Mouse (Mus musculus) embryonic facial prominence, embryonic 11.5 days (tissue): ENCODE data around the gene Pck2. TPM values are rescaled to one million over a fixed set of nuclear protein-coding genes. Genes with fewer than 3 reads are reported as not detected.

Source experiments
- ATAC-seq: fragments of 200-750 bp; cut with Nextera tagmentation; replicated peaks from 2 replicates; pipeline ENCODE4 v1.8.0; 2017; ENCODE audit warnings: low read depth; ENCODE audit not compliant: insufficient number of reproducible peaks, low FRiP score, low TSS enrichment
- DNase-seq: peaks from one replicate; pipeline ENCODE4 v3.0.0-alpha.2; 2015; ENCODE audit warnings: low spot score
- H3K27ac ChIP-seq: fragments of 300-500 bp; sonication (generic); replicated peaks from 2 replicates; pipeline ENCODE4 v1.5.1; 2014; ENCODE audit warnings: mild to moderate bottlenecking, low read depth, low read length, control low read depth
- H3K27me3 ChIP-seq: fragments of 300-500 bp; sonication (generic); 2 replicates; pipeline ENCODE4 v1.6.1; 2014; ENCODE audit warnings: mild to moderate bottlenecking, low read length, moderate library complexity, mixed read lengths; ENCODE audit not compliant: control insufficient read depth, insufficient read depth
- H3K36me3 ChIP-seq: fragments of 300-500 bp; sonication (generic); replicated peaks from 2 replicates; pipeline ENCODE4 v1.6.1; 2014; ENCODE audit warnings: low read depth, mild to moderate bottlenecking, low read length, moderate library complexity, mixed read lengths; ENCODE audit not compliant: control insufficient read depth, insufficient read depth
- H3K4me1 ChIP-seq: fragments of 300-500 bp; sonication (generic); 2 replicates; pipeline ENCODE4 v1.6.1; 2014; ENCODE audit warnings: low read length, mixed read lengths; ENCODE audit not compliant: control insufficient read depth, insufficient read depth
- H3K4me2 ChIP-seq: fragments of 300-500 bp; sonication (generic); 2 replicates; pipeline ENCODE4 v1.6.1; 2014; ENCODE audit warnings: low read depth, mild to moderate bottlenecking, control low read depth, low read length, moderate library complexity
- H3K4me3 ChIP-seq: fragments of 300-500 bp; sonication (generic); 2 replicates; pipeline ENCODE4 v1.5.1; 2014; ENCODE audit warnings: low read depth, low read length, control low read depth
- H3K9ac ChIP-seq: fragments of 300-500 bp; sonication (generic); replicated peaks from 2 replicates; pipeline ENCODE4 v1.6.1; 2014; ENCODE audit warnings: mild to moderate bottlenecking, control low read depth, low read length
- H3K9me3 ChIP-seq: fragments of 300-500 bp; sonication (generic); replicated peaks from 2 replicates; pipeline ENCODE4 v1.6.1; 2016; ENCODE audit warnings: mild to moderate bottlenecking, low read length, inconsistent platforms, mixed read lengths; ENCODE audit not compliant: control insufficient read depth
- WGBS: fragments of 180-500 bp; shearing (Covaris S2); extraction: QIAGEN DNeasy Blood & Tissue Kit; methylation state at CpG from one replicate; pipeline ENCODE4 v1.1.7; 2014; 5-methylcytosine and 5-hydroxymethylcytosine counted together
- polyA plus RNA-seq: library from polyadenylated mRNA; unstranded; fragments of >200 nt; fragmentation: Nextera tagmentation; extraction: Ambion mirVana; gene quantifications from 2 replicates; pipeline ENCODE4 v1.2.1, GENCODE M21; 2014

Pck2 gene
- polyA plus RNA-seq, 1 experiment from 2014 or later, result 12.7 TPM

- 93% methylated on average over 3 of the region's 3 CpGs for WGBS
- Histone ChIP-seq H3K4me2 (no peak overlapping the region), H3K36me3 (no peaks in the 10 kb centered on the region), H3K9me3 (no peaks in the 10 kb centered on the region), H3K27me3 (no peaks in the 10 kb centered on the region), H3K4me3 (no peak overlapping the region), H3K9ac (no peak overlapping the region), H3K27ac (no peak overlapping the region), H3K4me1 (peaks cover 4% of the 10 kb centered on the region; the same call in 1 of the 2 replicates)
- no peak for DNase-seq
- ATAC-seq, result no peak
Measured at GRCm38 (mm10) chr14:55557587-55557986, 17.5 kb downstream of the Pck2 start.

DNA sequence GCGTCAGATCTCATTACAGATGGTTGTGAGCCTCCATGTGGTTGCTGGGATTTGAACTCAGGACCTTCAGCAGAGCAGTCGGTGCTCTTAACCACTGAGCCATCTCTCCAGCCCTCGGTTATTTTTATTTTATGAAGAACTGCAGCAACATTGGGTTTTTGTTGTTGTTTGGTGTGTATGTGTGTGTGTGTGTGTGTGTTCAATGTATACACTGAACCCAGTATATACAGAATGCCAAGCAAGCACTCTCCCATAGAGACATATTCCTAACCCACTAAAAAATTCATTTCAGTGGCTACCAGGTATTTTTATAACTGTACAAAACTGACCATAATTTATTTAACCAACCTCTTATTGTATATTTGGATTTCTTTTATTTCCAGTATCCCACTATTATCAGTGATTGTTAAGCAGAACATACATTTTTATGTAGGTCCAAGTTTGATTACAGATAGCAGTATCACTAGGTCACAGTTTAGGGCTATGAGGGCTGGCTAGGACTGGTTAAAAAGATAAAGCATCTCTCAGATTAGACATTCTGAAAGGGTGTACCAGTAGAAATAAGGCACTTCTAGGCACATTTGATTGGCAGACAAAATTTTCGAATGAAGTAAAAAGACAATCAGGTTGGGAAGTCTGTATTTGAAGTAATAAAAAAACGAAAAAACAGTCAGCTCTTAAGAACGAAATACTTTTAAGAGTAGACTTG is 18.8 kb downstream of the Pck2 start:
- Histone ChIP-seq H3K4me2 (peak overlapping the region; percentile 64; the same call in 1 of the 2 replicates), H3K27ac (peak overlapping the region; percentile 90; the same call in 1 of the 2 replicates), H3K4me3 (peak overlapping the region; percentile 56), H3K36me3 (no peaks in the 10 kb centered on the region), H3K9ac (no peak overlapping the region), H3K9me3 (no peaks in the 10 kb centered on the region), H3K4me1 (peaks cover 4% of the 10 kb centered on the region; the same call in 1 of the 2 replicates), H3K27me3 (no peaks in the 10 kb centered on the region)
- DNase-seq (no peak), ATAC-seq (no peak)
- WGBS, result 58% methylated on average over 6 of the region's 6 CpGs

- under 1% methylated on average over 27 of the region's 27 CpGs for WGBS
- Histone ChIP-seq H3K36me3 (no peaks in the 10 kb centered on the region; the same call in 1 of the 2 replicates), H3K9me3 (no peaks in the 10 kb centered on the region), H3K27ac (peak within 1 kb of the TSS; percentile 90), H3K9ac (peak within 1 kb of the TSS; percentile 77), H3K27me3 (no peaks in the 10 kb centered on the region), H3K4me2 (peak within 1 kb of the TSS; percentile 64), H3K4me3 (peak within 1 kb of the TSS; percentile 56), H3K4me1 (peaks cover 4% of the 10 kb centered on the region; the same call in 1 of the 2 replicates)
- DNase-seq, result peak; percentile 96
- peak; percentile 86 for ATAC-seq
Measured at GRCm38 (mm10) chr14:55559799-55560201, 19.7 kb downstream of the Pck2 start, which contains the start of gene Dcaf11. TSS of gene Dcaf11 (plus strand) at chr14:55560006.

DNA sequence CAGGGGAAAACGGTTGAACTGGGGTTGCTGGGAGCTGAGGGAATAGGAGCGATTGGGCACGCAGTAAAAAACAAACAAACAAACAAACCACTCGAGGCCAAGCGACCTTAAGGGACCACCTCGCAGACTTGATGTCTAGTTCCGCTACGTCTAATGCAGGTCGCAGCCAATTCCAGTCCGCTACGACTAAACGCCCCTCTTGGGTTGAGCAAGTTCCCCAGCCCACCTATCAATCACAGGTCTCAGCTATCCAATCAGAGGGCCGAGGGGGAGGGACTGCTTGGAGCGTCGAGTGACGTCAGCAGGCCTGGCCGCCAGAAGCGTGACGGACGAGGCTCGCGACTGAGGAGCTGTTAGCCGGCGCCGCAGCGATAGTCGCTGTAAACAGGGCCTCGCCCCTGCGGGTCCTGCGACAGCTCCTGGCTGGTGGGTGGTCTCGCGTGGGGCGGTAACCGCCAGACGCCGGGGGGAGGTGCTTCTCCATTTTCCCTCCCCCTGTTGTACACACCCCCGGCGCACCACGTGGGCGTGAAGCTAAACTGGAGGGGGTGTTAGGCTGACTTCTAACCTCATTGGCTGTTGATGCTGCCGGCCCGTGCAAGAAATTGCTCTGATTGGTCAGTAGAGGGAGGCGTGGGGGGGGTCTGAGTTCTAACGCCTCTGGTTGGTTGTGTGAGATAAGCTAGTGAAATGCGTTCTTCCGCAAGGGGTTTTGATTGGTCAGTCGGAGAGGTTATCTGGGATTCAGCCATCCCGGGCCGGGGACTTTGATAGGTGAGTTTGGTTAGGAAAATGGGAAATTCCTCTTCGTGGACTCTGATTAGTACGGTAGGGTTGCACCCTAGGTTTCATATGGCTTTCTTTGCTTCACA is 20.4 kb downstream of the Pck2 start, which contains the start of gene A730061H03Rik:
A730061H03Rik (minus strand) TSS at position 205 of the 872 bp plus-strand sequence.
- ATAC-seq (peak; percentile 96), DNase-seq (peak; percentile 99)
- under 1% methylated on average over 51 of the region's 51 CpGs for whole genome bisulfite sequencing
- Histone ChIP-seq H3K4me3 (peak within 1 kb of the TSS; percentile 56), H3K9me3 (no peaks in the 10 kb centered on the region), H3K9ac (peak within 1 kb of the TSS; percentile 77), H3K27ac (peak within 1 kb of the TSS; percentile 90), H3K4me1 (peaks cover 4% of the 10 kb centered on the region; the same call in 1 of the 2 replicates), H3K36me3 (no peaks in the 10 kb centered on the region; the same call in 1 of the 2 replicates), H3K4me2 (peak within 1 kb of the TSS; percentile 64), H3K27me3 (no peaks in the 10 kb centered on the region)

DNA sequence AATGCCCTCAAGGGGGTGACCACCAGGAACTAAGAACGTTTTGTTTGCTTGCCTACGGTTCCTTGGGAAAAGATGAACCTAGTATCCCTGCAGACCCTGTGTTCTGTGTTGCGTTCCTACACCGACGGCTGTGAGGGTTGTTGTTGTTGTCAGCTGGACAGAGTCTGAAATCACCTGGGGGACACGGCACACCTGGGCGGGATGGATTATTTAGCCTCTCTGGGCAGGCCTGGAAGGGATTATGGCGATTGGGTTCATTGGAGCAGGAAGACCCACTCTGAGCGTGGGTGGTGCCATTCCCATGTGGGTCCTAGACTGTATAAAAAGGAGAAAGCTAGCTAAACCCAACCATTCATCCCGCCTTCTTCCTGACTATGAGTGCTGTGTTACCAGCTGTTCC is 21.8 kb downstream of the Pck2 start:
- H3K4me1 ChIP-seq, result peaks cover 4% of the 10 kb centered on the region; the same call in 1 of the 2 replicates
- H3K4me3 ChIP-seq, result no peak overlapping the region
- no peak for DNase-seq
- H3K4me2 ChIP-seq, result no peak overlapping the region
- H3K9me3 ChIP-seq, result no peaks in the 10 kb centered on the region
- WGBS, result 77% methylated on average over 10 of the region's 10 CpGs
- no peaks in the 10 kb centered on the region for H3K27me3 ChIP-seq
- ATAC-seq, result no peak
- peaks cover 3% of the 10 kb centered on the region for H3K36me3 ChIP-seq
- no peak overlapping the region for H3K27ac ChIP-seq
- no peak overlapping the region for H3K9ac ChIP-seq

- DNase-seq (no peak), ATAC-seq (no peak)
- Histone ChIP-seq H3K36me3 (peaks cover 3% of the 10 kb centered on the region), H3K4me1 (peaks cover 4% of the 10 kb centered on the region; the same call in 1 of the 2 replicates), H3K9ac (no peak overlapping the region), H3K4me2 (no peak overlapping the region), H3K27me3 (no peaks in the 10 kb centered on the region), H3K27ac (no peak overlapping the region), H3K9me3 (no peaks in the 10 kb centered on the region), H3K4me3 (no peak overlapping the region)
- 87% methylated on average over 11 of the region's 11 CpGs for WGBS
Measured at GRCm38 (mm10) chr14:55563249-55563648, 23.2 kb downstream of the Pck2 start.

- no peak overlapping the region for H3K4me3 ChIP-seq
- H3K9me3 ChIP-seq, result no peaks in the 10 kb centered on the region
- H3K9ac ChIP-seq, result no peak overlapping the region
- H3K4me2 ChIP-seq, result no peak overlapping the region
- ATAC-seq (no peak), DNase-seq (no peak)
- 87% methylated on average over 3 of the region's 3 CpGs for WGBS
- no peaks in the 10 kb centered on the region for H3K27me3 ChIP-seq
- H3K4me1 ChIP-seq, result peaks cover 4% of the 10 kb centered on the region; the same call in 1 of the 2 replicates
- H3K36me3 ChIP-seq, result peaks cover 3% of the 10 kb centered on the region
- H3K27ac ChIP-seq, result no peak overlapping the region
Measured at GRCm38 (mm10) chr14:55565748-55566147, 25.7 kb downstream of the Pck2 start.
